Mouse (Mus musculus) left cerebral cortex, adult 18-20 months (tissue): ENCODE measurements around the gene Plxnc1. TPM values are rescaled to one million over a fixed set of nuclear protein-coding genes. Genes with fewer than 3 reads are reported as not detected.
A peak's percentile ranks its signal among the peaks of the same experiment; 100 is the strongest.

Experiments used
- DNase-seq, 2 experiments: peaks; one replicate each; pipeline ENCODE4 v3.0.0; 2021 to 2022; ENCODE audit warnings: low spot score in 2 of 2, mixed read lengths in 1 of 2
- long read RNA-seq, 2 experiments: library from polyadenylated mRNA; stranded (forward); transcript quantifications; one replicate each; pipeline ENCODE4 v2.0.0; 2021
- total RNA-seq, 2 experiments: library from RNA; stranded (reverse); gene quantifications; 2 replicates each; pipeline ENCODE4 v1.2.3; 2021

Gene Plxnc1
- total RNA-seq = 10 to 100 TPM; 47.5 to 56.2 TPM
- long read RNA-seq, experiment 1, full-length matches to known transcripts = 11 of 15 reads
- long read RNA-seq, experiment 1, partial matches to known transcripts = 1 of 15 reads
- long read RNA-seq, experiment 1, other reads (novel, unspliced or antisense) = 3 of 15 reads
- long read RNA-seq, experiment 2, full-length matches to known transcripts = 8 of 13 reads
- long read RNA-seq, experiment 2, partial matches to known transcripts = 2 of 13 reads
- long read RNA-seq, experiment 2, other reads (novel, unspliced or antisense) = 3 of 13 reads

- peak; percentile 60 to 77 for DNase-seq
These were observed at the start of gene Plxnc1 for GRCm38 (mm10) chr10:94944691-94945205. Gene Plxnc1 (minus strand): TSS chr10:94944835.

- peak; percentile 76 to 85 for DNase-seq
These were observed 47.5 kb upstream of the Plxnc1 start for GRCm38 (mm10) chr10:94992127-94992526.

- DNase-seq = peak; percentile 77
These were observed 47.0 kb upstream of the Plxnc1 start for GRCm38 (mm10) chr10:94991564-94992097.

- DNase-seq = peak in 1 of 2 experiments; percentile 51
These were observed 46.3 kb upstream of the Plxnc1 start for GRCm38 (mm10) chr10:94990768-94991563.

- DNase-seq = no peak
These were observed 44.7 kb upstream of the Plxnc1 start for GRCm38 (mm10) chr10:94989321-94989720.

GRCm38 (mm10) chr10:94985103-94985502 lies 40.5 kb upstream of the Plxnc1 start:
- no peak for DNase-seq

- DNase-seq = peak; percentile 48 to 53
These were observed 37.9 kb upstream of the Plxnc1 start for GRCm38 (mm10) chr10:94982528-94982927.

DNA sequence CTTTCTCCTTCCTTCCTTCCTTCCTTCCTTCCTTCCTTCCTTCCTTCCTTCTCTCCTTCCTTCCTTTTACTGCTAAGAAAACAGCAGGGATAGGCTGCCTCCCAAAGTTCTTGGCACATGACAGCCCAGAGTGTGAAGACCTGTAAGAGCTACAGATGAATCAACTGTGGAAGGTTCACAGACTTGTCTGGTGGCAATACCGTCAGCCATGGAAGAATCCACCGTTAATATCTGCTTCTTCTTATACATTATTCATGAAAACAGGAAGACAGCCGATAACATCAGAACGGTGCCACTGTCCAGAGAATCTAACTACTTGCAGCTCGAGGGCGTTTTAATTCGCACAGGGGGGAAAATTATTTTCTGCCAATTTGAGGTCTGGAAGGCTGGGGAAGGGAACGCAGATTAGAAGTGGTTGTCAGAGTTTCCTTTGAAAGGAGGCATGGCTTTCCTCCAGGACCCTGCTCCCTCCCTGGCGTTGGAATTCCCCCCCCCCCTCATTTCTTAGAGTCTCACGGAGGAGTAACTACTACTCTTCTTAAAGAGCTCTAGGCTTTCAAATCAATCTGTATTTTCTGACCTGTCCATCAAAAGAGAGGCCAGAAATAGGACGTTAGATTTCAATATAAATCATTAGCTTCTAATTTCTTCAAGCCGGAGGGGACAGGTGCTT lies 37.0 kb upstream of the Plxnc1 start:
- DNase-seq = no peak

- no peak for DNase-seq
These were observed 33.7 kb upstream of the Plxnc1 start for GRCm38 (mm10) chr10:94978265-94978822.

DNA sequence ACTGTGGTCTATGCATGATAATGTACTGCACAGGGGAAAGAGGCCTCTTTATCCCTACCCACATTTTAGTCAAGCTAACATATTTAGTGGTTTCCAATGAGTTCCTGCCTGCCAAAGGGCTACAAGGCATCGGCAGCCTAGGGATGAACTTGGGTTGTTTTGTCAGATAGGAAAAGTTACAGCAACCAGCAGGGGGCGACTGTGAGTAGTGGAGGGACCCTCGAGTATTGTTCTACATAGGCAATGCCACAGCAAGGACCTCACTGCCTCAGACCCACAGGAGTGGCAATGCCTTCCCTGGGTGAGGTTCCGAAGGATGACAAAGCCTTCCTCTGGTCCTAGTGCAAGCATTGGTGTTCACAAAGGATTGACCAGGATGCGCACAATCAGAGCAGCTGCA lies 31.7 kb upstream of the Plxnc1 start:
- DNase-seq = no peak

- no peak for DNase-seq
These were observed 30.5 kb upstream of the Plxnc1 start for GRCm38 (mm10) chr10:94975099-94975496.

DNA sequence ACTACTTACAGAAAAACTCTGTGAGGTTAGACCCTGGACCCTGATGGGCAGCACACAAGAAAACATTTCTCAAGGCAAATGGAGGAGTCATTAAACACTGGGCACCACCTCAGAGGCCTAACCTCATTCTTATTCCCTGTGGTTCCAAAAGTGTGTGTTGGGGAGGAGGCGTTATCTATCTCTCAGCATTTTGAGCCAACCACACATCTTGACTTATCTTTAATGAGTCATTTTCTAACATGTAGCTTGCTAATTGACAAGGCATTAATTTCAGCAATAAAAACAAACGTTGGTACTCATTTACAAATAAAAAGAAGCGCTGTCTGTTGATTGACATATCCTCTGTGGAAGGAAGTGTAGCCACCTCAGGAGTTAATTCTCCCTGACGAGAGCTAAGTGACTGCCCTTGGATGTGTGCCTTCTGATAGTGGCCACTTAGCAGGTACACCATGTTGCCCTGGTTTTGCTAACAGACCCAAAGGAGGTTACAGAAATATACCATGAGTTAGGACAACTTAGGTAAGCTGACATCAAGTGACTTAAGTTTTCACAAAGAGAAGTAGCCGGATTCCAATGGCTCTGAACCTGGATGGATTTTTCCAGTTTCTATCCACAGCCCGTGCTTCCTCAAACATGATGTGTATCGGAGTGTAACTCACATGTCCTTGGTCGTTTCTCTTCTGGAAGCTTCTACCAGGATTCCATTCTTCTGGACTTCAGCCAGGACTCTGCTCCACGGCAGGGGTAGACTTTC lies 29.9 kb upstream of the Plxnc1 start:
- no peak for DNase-seq

- no peak for DNase-seq
These were observed 27.1 kb upstream of the Plxnc1 start for GRCm38 (mm10) chr10:94971625-94972161.

DNA sequence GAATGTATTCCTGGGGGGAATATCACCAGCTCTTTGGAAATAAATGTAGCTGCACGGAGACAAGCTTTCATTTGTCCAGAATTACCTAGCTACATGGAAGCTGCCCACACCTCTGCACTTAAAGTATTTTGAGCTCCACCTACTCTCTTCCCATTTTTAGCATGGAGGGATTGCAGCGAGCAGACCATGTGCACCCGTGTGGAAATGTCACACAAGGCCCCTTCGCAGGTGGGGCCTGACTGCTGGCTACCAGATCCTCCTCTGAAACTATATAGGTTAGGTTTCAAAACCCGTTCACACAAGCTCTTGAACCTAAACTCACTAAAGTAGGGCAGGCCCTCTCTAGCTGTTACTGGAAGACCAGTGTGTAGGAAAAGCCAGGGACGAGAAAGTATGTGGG lies 25.6 kb upstream of the Plxnc1 start:
- DNase-seq = peak; percentile 35 to 58

GRCm38 (mm10) chr10:94967468-94967867 lies 22.8 kb upstream of the Plxnc1 start:
- no peak for DNase-seq

DNA sequence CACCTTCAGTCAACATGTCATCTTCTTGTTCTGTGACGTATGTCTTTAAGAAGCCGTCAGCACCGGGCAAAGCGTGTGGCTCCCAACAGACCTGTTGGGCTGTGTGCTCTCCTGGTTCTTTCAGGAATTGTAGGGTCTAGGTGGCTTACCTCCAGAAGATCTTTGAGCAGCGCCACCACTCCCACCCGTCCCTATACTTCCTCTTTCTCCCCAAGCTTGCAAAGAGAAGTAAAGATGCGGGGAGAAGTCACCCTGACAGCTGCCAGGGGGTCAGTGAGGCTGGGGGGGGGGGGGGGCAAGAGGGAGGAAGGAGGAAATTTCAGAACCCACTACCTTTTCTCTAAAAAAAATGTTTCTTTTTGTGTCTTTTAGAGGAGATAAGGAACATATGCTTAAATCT lies 22.2 kb upstream of the Plxnc1 start:
- DNase-seq = no peak

- no peak for DNase-seq
These were observed 20.5 kb upstream of the Plxnc1 start for GRCm38 (mm10) chr10:94965093-94965492.

GRCm38 (mm10) chr10:94962005-94962404 lies 17.4 kb upstream of the Plxnc1 start:
- DNase-seq = no peak

DNA sequence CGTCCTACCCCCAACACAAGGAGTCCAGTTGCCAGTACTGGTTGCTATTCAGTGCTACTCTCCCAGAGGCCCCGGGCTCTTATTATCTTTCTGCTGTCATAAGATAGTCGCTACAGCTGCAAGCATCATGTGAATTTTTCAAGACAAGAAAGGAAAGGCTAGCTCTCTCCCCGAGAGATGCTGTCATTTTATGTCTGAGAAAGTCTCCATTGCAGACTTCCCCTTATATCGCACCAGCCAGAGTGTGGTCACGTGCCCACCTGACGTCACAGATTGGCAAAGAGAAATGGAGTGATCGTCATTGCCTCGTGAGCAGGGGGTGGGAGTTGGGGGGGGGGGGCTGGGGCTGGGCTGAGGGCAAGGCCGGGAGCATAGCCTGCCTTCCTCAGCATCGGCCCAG lies 16.6 kb upstream of the Plxnc1 start:
- no peak for DNase-seq

DNA sequence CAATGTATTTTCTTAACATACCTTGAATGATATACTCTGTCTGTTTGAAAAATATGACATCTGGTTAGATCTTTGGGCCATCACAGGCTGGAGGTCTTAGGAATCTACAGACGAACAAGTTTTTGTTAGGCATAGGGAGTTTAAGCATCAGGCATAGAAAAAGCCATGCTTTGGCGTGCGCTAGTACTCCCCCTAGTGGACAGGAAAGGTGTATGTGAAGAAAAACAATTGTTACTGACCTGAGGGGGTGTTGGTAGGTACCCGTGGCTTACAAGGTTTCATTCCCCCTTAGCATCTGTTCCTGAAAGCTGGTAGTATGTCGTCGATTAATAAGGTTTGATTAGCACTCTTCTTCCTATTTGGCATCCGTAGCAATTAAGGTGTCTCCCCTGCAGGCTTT lies 13.7 kb upstream of the Plxnc1 start:
- DNase-seq = peak; percentile 33 to 52
